Mouse (Mus musculus) CH12F3 (cell line): ENCODE measurements around the gene Fibp.

Experiments used
- in situ Hi-C: fragments of 300-500 bp; cut with MboI; formaldehyde crosslinking; loops from 2 replicates; pipeline ENCODE4 v1.14.3; 2020; ENCODE audit warnings: low sequenced_read_pairs

Fibp gene

DNA sequence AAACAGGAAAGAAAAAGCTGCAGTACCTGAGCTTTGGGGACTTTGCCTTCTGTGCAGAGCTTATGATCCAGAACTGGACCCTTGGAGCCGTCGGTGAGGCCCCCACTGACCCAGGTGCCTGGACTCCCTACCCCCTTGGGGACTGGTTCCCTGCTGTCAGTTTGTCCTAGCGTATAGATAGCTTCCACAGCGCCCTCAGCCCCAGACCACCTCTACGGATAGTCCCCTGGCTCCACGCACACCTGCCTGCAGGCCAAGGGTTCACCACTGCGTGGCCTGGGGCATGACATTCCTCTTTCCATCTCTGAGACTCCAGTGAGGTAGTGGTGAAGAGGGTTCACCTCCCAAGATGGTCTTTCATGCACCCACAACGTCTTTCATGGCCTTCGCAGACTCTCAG is 2.8 kb downstream of the Fibp start:
- in situ Hi-C loops = no loop called here

DNA sequence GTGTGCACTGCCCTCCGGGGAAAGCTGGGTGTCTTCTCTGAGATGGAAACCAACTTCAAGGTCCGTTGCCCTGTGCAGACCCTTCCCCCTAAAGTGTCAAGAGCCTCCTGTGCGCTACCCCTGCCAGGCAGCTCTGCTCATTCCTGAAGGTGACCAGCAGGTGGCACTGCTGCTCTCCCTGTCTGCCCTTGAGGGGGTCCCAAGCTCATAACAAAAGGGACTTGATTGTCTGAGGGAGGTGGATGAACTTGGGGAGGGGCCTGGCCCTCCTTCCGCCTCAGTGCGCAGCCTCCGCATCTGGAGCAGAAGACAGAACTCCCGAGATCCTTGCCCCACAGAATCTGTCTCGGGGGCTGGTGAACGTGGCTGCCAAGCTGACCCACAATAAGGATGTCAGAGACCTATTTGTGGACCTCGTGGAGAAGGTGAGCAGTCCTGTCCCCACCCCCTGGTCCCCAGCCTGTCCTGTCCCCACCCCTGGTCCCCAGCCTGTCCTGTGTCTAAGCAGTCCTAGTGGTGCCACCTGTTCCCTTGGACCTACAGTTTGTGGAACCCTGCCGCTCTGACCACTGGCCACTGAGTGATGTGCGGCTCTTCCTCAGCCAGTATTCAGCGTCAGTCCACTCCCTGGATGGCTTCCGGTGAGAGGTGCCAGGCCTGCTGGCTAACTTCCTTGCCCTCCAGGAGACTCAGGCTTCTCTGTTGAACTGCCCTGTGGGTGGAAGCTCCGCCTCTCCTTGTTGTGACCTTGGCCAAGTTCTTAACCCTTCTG is 3.6 kb downstream of the Fibp start:
- in situ Hi-C loops = no loop called here

DNA sequence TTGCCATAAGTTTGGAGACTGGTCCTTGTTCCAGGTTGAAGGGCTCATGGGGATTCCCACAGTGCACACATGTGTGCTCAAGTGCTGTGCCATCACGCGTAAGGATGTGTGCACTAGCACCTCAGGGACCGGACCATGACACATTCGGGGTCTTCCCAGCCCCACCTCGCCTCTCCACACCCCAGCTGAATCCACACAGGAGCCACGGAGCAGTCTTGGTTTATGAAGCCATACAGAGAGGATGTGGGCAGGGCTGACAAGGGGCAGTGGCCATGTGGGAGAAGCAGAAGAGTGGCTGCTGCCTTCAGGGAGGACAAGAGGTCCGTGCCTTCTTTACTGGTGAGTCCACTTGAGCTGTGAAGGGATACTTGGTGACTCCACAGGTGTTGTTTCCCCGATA is 4.6 kb downstream of the Fibp start:
- in situ Hi-C loops = no loop called here

DNA sequence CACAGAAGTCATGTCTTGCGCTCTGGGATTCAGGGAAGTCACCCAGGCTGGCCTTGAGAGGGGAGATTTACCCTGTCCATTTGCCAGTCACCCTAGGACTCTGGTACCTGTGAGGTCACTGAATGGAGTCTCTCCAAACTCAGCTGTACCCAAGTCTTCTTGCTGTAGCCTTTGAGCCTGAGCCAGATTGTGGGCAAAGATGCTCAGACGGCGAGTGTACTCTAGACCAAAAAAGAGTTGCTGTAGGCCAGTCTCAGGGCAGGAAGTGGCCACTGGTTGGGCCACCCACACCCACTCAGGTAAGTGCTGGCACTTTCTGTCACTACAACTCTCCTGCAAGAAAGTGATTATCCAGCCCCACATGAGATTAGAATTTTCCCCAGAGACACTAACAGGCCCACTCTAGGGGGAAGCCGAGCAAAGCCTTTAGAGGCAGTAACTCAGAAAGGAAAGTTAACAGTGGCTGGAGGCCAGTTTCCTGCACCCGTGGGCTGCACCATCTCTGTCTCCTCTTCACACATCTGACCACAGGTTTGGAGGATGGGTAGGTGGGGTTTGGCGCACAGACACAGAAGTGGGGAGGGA is 6.6 kb downstream of the Fibp start:
- in situ Hi-C loops = no loop called here

DNA sequence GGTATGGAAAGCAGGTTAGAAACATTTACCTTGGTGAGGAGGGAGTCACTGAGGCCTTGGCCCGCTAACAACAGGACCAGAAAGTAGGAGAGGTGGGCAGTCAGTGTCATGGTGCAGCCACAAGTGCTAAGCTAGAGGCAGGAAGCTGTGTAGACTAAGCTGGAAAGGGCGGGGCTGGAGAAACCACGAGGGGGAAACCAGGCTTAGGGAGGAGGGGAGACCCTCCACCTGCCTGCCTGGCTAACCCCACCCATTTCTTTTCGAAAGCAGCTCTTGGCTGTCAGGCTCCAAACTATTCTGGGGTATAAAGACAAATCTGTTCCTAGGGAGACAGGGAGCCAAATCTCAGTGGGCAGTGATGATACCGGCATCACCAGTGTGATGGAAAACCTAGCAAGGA is 8.0 kb downstream of the Fibp start, which contains the start of gene Ctsw:
Gene Ctsw (minus strand): TSS at position 134 of the 400 bp plus-strand sequence.
- in situ Hi-C loops = no loop called here

DNA sequence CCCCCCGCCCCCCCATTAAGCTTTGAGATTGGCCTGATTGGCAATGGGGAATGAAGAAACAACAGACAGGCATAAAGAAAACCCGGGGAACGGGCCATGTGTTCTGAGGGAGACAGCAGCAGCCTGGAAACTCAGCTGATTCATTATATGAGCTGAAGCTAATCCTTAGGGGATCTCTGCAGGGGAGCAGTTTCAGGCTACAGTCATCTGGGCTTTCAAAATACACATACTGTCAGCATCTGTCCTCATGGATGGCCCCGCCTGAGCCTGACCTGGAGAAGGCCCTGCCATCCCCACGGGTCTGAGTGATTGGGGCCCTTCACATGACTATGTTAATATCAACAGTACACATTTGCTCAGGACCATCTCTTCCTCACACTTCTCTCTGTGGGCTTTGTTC is 11.4 kb downstream of the Fibp start:
- in situ Hi-C loops = no loop called here

DNA sequence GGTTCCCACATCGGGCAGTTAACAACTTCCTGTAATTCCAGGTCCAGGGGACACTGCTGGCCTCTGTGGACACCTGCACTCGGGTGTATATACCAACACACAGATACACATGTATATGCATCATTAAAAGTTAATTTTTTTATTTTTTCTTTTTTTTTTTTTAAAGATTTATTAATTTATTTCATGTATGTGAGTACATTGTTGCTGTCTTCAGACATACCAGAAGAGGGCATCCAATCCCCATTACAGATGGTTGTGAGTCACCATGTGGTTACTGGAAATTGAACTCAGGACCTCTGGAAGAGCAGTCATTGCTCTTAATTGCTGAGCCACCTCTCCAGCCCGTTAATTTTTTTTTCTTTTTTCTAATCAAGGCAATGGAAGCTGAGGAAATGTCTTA is 12.4 kb downstream of the Fibp start:
- in situ Hi-C loops = no loop called here

DNA sequence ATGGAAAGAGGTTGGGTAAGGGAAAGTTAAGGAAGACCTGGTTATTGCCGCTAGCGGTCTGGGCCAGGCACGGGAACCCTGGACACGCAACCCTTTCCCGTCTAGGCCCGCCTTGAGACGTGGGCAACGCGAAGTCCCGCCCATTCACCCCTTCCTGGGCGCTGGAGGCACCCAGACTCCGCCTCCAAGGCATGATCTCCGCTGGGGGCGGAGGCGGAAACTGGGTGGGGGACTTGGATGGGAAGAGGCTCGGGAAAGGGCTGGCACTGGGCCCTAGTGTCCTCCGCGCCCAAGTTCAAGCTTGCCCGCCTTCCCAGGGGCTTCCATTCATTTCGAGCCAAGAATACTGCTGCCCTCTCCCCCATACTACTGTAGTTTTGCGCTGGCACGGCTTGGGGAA is 13.3 kb downstream of the Fibp start, which contains the start of gene Efemp2:
Gene Efemp2 (plus strand): TSS at position 235 of the 400 bp plus-strand sequence.
- in situ Hi-C loops = no loop called here

DNA sequence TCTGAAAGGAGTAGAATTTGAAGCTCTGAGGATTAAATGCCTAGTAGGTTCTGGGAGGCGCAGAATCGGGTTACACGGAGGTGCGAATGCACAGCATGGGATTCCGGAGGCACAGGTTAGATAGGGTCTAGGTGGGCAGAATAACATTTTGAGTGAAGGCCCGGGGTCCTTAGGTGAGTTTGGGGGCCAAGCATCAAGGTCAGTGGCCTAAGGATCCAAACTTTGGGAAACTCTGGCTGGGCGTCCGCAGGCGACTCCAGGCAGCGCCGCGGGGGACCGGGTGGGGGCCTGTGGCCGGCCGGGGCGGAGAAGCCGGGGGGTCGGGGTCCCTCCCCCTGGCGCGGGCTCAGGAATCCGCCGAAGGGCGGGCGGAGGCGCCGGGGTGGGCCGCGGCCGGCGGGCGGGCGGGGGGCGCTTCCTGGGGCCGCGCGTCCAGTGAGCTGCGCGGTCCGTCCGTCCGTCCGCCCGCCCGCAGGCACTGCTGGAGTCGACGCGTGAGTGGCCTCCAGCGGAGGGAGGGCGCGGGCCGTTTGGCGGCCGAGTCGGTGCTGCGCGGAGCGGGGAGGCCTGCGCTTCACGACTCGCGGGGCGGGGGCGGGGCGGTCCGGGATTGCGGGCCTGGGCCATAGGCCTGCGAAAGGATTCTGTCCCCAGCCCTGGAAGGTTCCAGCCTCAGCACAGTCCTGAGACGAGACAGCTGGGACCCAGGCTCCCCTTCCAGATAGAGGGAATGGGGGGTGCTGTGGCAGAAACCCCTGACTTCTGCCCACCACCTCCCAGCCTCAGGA is 14.1 kb downstream of the Fibp start:
- in situ Hi-C loops = no loop called here

DNA sequence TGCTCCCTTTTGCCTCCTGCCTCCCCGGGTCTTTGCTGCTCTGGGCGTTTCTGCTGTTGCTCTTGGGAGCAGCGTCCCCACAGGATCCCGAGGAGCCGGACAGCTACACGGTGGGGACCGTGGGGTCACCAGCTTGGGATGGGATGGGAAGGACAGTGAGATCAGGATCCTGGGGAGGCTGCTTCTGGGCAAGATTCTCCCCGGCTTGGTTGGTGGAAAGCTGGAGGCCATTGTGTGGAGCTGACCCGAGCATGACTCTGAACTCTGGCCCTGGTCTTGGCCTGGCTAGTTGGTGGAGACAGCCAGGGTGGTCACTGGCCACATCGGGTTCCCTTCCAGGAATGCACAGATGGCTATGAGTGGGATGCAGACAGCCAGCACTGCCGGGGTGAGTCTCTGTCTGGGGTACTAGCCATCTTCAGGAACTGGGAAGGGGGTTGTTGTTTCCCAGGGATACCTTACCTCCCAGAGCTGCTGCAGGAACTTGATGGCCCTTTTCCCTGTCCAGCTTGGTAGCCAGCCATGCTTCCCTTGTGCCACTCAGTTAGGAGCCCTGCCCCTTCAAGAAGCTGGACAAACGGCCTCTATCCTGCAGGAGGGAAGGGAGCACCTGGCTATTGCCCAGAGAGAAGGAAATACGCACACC is 14.8 kb downstream of the Fibp start:
- in situ Hi-C loops = no loop called here

DNA sequence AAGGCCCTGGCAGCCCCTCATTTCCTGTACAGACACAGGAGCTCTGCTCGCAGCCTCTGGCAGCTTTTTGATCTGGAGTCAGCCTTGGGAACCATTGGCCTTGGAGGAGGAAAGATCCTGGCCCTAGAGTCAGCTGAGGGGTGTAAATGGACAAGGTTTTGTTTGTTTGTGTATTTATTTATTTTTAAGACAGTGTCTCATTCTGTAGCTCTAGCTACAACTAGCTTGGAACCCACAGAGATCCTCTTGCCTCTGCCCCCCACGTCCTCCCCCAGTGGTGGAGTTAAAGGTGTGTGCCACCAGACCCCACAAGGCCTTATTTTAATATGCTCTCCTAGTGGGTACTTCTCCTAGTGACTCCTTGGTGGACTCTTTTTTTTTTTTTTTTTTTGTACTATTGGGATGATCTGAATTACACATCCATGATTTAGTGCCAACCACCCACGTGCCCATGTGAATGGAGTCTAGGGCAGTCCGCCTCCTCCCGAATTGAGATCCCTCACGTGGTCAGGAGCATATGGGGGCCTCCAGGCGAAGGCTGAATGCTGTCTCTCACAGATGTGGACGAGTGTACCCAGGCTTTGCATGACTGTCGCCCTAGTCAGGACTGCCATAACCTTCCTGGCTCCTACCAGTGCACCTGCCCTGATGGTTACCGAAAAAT is 16.7 kb downstream of the Fibp start:
- in situ Hi-C loops = no loop called here

DNA sequence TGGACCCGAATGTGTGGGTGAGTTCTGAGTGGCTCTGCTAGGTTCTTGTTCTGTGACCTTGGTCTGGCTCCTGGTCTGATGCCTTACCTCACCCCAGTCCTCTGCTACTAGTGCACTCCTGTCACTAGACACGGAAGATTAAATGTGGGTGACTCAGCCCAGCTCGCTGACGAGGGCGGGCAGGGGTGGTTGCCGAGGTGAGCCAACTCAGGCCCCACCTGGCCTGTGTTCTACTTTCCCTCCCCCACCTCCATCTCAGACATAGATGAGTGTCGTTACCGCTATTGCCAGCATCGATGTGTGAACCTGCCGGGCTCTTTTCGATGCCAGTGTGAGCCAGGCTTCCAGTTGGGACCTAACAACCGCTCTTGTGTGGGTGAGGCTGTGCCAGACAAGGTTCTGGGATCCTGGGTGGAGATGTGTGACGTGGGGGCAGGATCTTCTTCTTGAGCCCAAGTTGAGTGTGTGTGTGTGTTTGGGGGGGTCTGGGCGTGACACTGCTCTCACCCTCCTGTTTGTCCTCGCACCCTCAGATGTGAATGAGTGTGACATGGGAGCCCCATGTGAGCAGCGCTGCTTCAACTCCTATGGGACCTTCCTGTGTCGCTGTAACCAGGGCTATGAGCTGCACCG is 17.4 kb downstream of the Fibp start:
- in situ Hi-C loops = no loop called here

DNA sequence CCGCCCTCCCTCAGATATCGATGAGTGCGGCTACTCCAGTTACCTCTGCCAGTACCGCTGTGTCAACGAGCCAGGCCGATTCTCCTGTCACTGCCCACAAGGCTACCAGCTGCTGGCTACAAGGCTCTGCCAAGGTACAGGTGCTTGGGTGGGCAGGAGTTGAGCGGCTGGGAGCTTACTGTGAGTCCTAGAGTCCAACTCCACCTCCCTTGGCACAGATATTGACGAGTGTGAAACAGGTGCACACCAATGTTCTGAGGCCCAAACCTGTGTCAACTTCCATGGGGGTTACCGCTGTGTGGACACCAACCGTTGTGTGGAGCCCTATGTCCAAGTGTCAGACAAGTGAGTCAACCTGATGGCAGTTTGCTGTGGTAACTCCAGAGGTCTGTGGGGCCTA is 19.6 kb downstream of the Fibp start:
- in situ Hi-C loops = no loop called here

DNA sequence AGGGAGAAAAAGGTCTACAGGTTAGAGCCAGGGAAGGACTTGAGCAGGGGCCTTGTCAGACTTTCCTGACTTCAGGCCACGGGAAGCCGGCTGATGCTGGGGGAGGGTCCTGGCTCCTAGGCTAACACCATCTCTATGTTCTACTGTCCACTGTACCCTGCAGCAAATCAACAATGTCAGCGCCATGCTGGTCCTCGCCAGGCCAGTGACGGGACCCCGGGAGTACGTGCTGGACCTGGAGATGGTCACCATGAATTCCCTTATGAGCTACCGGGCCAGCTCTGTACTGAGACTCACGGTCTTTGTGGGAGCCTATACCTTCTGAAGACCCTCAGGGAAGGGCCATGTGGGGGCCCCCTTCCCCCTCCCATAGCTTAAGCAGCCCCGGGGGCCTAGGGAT is 21.0 kb downstream of the Fibp start:
- in situ Hi-C loops = no loop called here

DNA sequence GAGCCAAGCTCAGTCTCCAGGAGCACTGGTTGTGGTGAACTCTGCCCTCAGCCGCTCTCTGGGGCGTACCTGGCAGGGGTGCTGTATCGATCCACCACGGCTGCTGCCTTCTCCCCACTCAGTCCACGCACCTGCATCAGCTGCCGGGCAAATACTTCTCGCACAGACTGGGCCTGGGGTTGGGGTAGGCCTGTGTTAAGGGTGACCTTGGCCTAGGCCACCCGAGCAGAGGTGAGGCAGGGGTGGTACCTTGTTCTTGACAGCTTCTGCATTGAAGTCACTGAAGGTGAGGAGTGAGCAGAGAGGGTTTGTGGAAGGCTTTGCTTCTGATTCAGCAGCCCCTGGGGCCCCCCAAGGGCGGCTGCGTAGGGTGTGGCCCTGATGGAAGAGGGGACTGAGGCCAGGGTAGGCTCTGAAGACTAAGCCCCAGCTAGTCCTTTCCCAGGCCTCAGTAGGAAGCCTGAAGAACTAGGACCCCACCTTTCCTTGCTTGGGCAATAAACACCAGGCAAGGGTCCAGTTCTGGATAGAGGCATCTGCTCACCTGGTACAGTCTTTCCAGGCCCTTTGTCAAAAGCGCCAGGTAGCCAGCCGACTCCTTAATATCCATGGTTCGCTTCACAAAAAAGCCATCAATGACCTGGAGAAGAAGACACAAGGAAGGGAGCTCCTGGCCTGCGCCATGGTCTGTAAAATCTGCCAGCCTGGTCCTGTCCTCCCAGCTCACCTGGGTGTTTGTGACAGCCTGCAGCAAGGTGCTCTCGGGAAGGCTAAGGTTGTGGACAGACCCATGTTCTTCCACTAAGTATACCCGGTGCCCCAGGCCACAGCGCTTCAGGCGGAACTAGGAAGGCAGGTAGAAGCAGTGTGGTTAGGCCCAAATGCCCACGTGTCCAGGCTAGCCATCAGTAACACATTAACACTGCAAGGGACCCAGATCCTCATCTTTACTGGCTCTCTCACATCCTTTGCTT is 23.3 kb downstream of the Fibp start:
- in situ Hi-C loops = no loop called here

DNA sequence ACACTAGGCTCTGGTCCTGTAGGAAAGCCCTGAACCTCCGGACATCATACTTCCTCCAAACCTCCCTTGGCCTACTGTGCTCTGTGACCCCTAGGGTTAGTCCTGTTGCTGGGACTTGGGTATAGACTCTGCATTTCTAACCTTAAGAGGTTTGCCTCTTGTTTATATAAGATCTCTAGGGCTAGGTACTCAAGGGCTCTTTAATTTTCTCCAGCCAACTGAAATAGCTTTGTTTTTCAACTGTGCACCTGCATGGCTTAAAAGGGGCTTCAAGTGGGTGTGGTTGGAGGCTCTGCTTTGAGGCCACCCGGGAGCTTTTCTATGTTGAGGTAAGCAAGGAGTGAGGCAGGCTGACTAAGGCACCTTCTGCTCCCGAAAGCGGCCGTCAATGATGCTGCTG is 24.1 kb downstream of the Fibp start:
- in situ Hi-C loops = no loop called here

DNA sequence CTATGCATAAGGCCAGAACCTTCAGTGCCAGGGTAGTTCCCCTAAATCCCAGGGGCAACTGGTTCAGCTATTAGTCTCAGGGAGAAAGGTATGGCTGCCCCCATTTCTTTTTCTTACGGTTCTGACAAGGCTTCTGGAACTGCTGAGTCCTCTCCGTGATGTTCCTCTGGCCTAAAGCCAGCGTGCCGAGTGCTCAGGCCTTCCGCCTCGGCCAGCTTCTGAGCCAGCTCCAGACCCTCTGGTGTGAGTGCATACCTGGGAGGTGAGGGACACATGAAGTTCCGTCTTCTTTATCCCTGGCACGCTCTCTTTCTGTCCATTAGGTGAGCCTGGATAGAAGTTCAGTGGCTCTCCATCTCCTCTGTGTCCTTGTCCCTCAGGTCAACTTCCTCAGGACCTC is 25.0 kb downstream of the Fibp start:
- in situ Hi-C loops = no loop called here

DNA sequence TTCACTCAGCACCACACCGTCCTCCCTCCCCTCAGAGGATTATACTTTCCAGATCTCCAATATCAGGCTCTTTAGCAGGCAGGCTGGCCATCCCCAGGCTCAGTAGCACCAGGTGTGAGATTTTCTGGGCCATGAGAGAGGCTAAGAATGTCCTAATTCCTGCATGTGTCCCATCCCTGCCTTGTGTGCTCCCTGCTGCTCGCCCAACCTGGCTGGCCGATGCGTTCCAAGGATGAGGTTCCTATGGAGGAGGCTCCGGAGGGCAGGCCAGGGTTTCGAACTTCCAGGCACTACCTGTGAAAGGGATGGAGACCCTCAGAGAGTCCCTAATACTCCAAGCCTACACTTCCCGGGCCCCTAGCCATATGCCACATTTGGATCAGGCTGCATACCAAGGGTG is 25.4 kb downstream of the Fibp start:
- in situ Hi-C loops = no loop called here

DNA sequence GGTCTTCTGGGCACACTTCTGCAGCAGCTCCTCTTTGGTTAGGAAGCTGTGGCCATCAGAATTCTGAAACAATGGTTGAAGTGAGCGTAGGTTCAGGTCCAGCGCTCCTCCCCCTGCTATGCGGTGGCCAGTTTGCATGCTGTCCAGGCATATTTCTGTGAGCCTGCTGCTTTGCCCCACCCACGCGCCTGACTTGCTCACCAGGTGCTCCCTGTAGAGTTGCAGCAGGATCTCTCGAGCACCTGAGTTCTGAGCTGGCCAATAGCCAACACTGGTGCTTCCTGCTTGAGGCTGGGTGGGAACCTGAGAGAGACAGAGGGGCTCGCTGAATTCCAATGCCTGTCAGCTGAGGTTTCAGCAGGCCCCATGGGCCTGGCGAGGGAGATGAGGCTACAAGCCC is 25.9 kb downstream of the Fibp start:
- in situ Hi-C loops = no loop called here
